Mouse (Mus musculus) heart, postnatal 10 days (tissue): ENCODE data around the gene Calr3. TPM values are rescaled to one million over a fixed set of nuclear protein-coding genes. Genes with fewer than 3 reads are reported as not detected.

Source experiments
- microRNA-seq, 2 experiments: library from miRNA; unstranded; fragments of <30 nt; microRNA quantifications; one replicate each; pipeline ENCODE4 v1.2.0; 2022
- total RNA-seq, 2 experiments: library from RNA; stranded (reverse); gene quantifications; 2 replicates each; pipeline ENCODE4 v1.2.3; 2021

Gene Calr3
- total RNA-seq, 2 experiments from 2014 or later: 4.3 to 4.7 TPM

Small RNA genes lying within 50 kb of the gene (microRNA-seq; reads per million reads assigned to microRNA genes)
- 0.95 to 1.7 reads per million in 2 experiments for gene Mir7068

Other genes with a start within 250 kb of the Calr3 start
- not detected for gene Cib3, start 231.0 kb downstream of the Calr3 start, total RNA-seq
- gene Gm11034, start 230.2 kb downstream of the Calr3 start, total RNA-seq: not detected
- 10 to 100 TPM; 24.9 to 27.5 TPM for gene Fam32a, start 224.1 kb downstream of the Calr3 start, total RNA-seq
- gene Ap1m1, start 203.9 kb downstream of the Calr3 start, total RNA-seq: 10 to 100 TPM; 62.3 to 66.6 TPM
- gene Gm10282, start 138.6 kb downstream of the Calr3 start, total RNA-seq: 10 to 100 TPM; 15.9 to 19.4 TPM
- 10 to 100 TPM; 69.7 to 82.8 TPM for gene Klf2, start 124.8 kb downstream of the Calr3 start, total RNA-seq
- gene Eps15l1, start 22.4 kb downstream of the Calr3 start, total RNA-seq: 10 to 100 TPM; 49.9 to 52.4 TPM
- 1 to 10 TPM; 4.6 to 5.4 TPM for gene 1700030K09Rik, start within 50 bp of the Calr3 start, total RNA-seq
- 10 to 100 TPM; 45.9 to 55.4 TPM for gene Cherp, start 31.4 kb upstream of the Calr3 start, total RNA-seq
- gene Slc35e1, start 48.7 kb upstream of the Calr3 start, total RNA-seq: 10 to 100 TPM; 32.8 to 34.8 TPM
- gene Med26, start 104.4 kb upstream of the Calr3 start, total RNA-seq: 1 to 10 TPM; 9.3 to 9.9 TPM
- 100 to 1,000 TPM; 120 to 122 TPM for gene Smim7, start 127.2 kb upstream of the Calr3 start, total RNA-seq
- 100 to 1,000 TPM; 281 to 299 TPM for gene Tmem38a, start 128.2 kb upstream of the Calr3 start, total RNA-seq
- gene Nwd1, start 202.8 kb upstream of the Calr3 start, total RNA-seq: under 1 TPM; 0.82 to 0.89 TPM